Mouse (Mus musculus) central nervous system, embryonic 11.5 days (tissue): Measurements from ENCODE around the gene Rhox13. TPM values are rescaled to one million over a fixed set of nuclear protein-coding genes. Genes with fewer than 3 reads are reported as not detected.

ENCODE experiments used
- polyA plus RNA-seq: library from polyadenylated mRNA; depleted of rRNA; stranded (reverse); fragments of >200 nt; gene quantifications from 2 replicates; pipeline ENCODE4 v1.2.3, GENCODE M21; 2012; rRNA removed

Rhox13 gene
- not detected in 2 replicates for polyA plus RNA-seq

DNA sequence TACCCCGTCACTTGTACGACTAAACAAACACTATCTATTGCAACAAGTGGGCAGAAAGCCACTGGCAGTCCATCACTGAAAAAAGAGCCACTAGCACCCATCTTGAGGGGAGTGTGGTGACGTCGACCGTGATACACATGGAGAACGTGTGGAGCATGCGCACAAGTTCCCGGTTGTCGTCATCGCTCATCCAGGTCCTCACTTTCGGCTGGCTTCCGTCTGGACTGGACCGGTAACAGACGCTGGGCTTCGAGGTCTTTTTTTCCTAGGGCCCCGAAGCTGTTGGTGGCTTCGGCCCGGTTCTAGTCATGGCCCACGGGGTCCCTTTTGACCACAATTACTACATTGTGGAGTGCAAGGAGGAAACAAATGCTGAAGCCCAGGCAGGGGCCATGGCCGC lies at the start of gene Rhox13:
Rhox13 (plus strand) TSS at position 238 of the 400 bp plus-strand sequence.

DNA sequence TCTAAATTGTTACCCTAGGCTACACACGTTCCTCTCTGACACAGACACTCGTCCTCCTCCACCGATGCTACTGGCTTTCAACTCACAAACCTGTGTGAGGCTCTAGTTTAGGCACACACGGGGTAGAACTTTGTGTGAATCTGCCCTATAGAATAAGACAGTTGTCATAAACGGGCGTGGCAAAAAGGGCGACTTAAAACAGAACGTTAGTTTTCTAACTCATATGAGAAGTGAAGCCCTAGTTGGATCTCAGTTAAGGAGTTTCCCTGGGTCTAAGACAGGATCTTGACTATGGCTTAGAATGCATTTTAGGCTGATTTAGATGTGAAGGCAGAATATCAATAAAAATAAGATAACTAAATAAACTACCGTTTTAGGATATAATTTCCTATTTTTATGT lies 36.0 kb upstream of the Rhox13 start, which contains the start of gene Rhox11:
Rhox11 (minus strand) TSS at position 101 of the 400 bp plus-strand sequence.

DNA sequence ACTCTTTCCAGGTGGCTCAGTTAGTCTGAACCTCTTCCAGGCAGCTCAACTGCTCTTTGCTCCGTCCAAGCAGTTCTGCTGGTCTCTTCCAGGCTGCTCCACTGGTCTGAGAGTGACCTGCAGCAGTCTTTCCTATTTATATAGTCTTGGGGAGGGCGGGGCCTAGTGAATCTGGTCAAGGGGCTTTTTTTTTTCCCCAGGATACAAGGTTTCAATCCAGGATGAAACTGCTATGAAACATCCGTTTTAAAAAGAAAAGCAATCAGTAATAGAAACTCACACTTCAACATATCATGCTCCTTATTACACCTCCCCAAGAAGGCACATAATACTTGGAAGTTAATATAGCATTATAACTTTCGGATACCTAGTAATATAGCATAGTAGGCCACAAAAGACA lies 10.2 kb upstream of the Rhox13 start, which contains the start of gene Rhox12:
Rhox12 (minus strand) TSS at position 101 of the 400 bp plus-strand sequence.

Other genes with a start within 250 kb of the Rhox13 start
- gene Rhox8, start 242.3 kb upstream of the Rhox13 start, polyA plus RNA-seq: not detected in 2 replicates
- not detected in 2 replicates for gene Rhox7b, start 224.0 kb upstream of the Rhox13 start, polyA plus RNA-seq
- 0.50 TPM in 1 of 2 replicates, not detected in the other for gene Rhox9, start 219.4 kb upstream of the Rhox13 start, polyA plus RNA-seq
- gene Btg1-ps1, start 102.4 kb upstream of the Rhox13 start, polyA plus RNA-seq: not detected in 2 replicates
- not detected in 2 replicates for gene Btg1-ps2, start 78.1 kb upstream of the Rhox13 start, polyA plus RNA-seq
- gene Rhox10, start 54.7 kb upstream of the Rhox13 start, polyA plus RNA-seq: not detected in 2 replicates
- gene Rhox11, start 36.1 kb upstream of the Rhox13 start, polyA plus RNA-seq: not detected in 2 replicates
- gene Rhox12, start 10.3 kb upstream of the Rhox13 start, polyA plus RNA-seq: not detected in 2 replicates
- gene Zbtb33, start 68.6 kb downstream of the Rhox13 start, polyA plus RNA-seq: 9.2 and 18.2 TPM in 2 replicates
- 3.5 and 12.1 TPM in 2 replicates for gene Tmem255a, start 131.2 kb downstream of the Rhox13 start, polyA plus RNA-seq
- gene Atp1b4, start 195.0 kb downstream of the Rhox13 start, polyA plus RNA-seq: 0.01 and 0.02 TPM in 2 replicates